Mouse (Mus musculus) CH12.LX (cell line): Measurements from ENCODE around the gene Pdk1. TPM values are rescaled to one million over a fixed set of nuclear protein-coding genes. Genes with fewer than 3 reads are reported as not detected.
A peak's percentile ranks its signal among the peaks of the same experiment; 100 is the strongest.

Experiments used
- DNase-seq: peaks from one replicate; pipeline ENCODE4 v3.0.0-alpha.2; 2013; ENCODE audit errors: extremely low read depth
- H3K27ac ChIP-seq: 2 replicates; pipeline ENCODE4 v1.5.1; 2012; ENCODE audit warnings: low read depth, mild to moderate bottlenecking, control low read depth, moderate library complexity; ENCODE audit not compliant: insufficient read depth
- H3K27me3 ChIP-seq: replicated peaks from 2 replicates; pipeline ENCODE3; 2012; ENCODE audit warnings: inconsistent platforms
- H3K36me3 ChIP-seq, 2 experiments: replicated peaks in 1 of 2; 2 replicates each; pipeline versions ENCODE3 to v1.6.1; 2012; ENCODE audit warnings: inconsistent platforms in 1 of 2, low read length in 1 of 2, mild to moderate bottlenecking in 1 of 2, mixed read lengths in 1 of 2, moderate library complexity in 1 of 2; ENCODE audit not compliant: control insufficient read depth in 1 of 2, insufficient read depth in 1 of 2
- H3K4me1 ChIP-seq, 2 experiments: 2 replicates each; pipeline ENCODE4 v1.6.1; 2012; ENCODE audit warnings: inconsistent platforms in 1 of 2, moderate library complexity in 1 of 2; ENCODE audit not compliant: insufficient read depth in 2 of 2, control insufficient read depth in 1 of 2
- H3K4me2 ChIP-seq: 2 replicates; pipeline ENCODE4 v1.6.1; 2012; ENCODE audit warnings: low read depth, mild to moderate bottlenecking, control low read depth; ENCODE audit not compliant: poor library complexity, insufficient read depth, severe bottlenecking
- H3K4me3 ChIP-seq, 3 experiments: fragments of 150-350 bp in 1 of 3; sonication (generic) in 1 of 3; replicated peaks in 1 of 3; 2 replicates each; pipeline versions ENCODE3 to v1.5.1; 2011 to 2012; ENCODE audit warnings: low read depth in 2 of 3, low read length in 2 of 3, mild to moderate bottlenecking in 2 of 3, moderate library complexity in 2 of 3, control low read depth in 1 of 3, improper control_type of control experiment in 1 of 3, inconsistent platforms in 1 of 3, mixed read lengths in 1 of 3; ENCODE audit not compliant: poor library complexity in 1 of 3
- H3K79me2 ChIP-seq: replicated peaks from 2 replicates; pipeline ENCODE4 v1.6.1; 2012; ENCODE audit warnings: mild to moderate bottlenecking, moderate library complexity; ENCODE audit not compliant: control insufficient read depth, poor library complexity, insufficient read depth, severe bottlenecking; ENCODE audit errors: extremely low read depth
- H3K9ac ChIP-seq: 2 replicates; pipeline ENCODE4 v1.6.1; 2012; ENCODE audit warnings: low read depth, mild to moderate bottlenecking, control low read depth, moderate library complexity; ENCODE audit not compliant: insufficient read depth
- H3K9me3 ChIP-seq: replicated peaks from 2 replicates; pipeline ENCODE3; 2012; ENCODE audit warnings: low read length, inconsistent platforms, mixed read lengths
- BHLHE40 ChIP-seq: IDR thresholded peaks from 2 replicates; pipeline ENCODE4 v1.6.1; 2011; ENCODE audit warnings: mild to moderate bottlenecking, low read depth, low read length, improper control_type of control experiment
- CTCF ChIP-seq, 2 experiments: IDR thresholded peaks in 1 of 2; conservative IDR thresholded peaks in 1 of 2; 2 replicates each; pipeline ENCODE4 v1.5.1; 2011 to 2012; ENCODE audit warnings: low read depth in 2 of 2, low read length in 2 of 2, improper control_type of control experiment in 1 of 2, inconsistent platforms in 1 of 2, mild to moderate bottlenecking in 1 of 2, moderate library complexity in 1 of 2
- E2F4 ChIP-seq: IDR thresholded peaks from 2 replicates; pipeline ENCODE4 v1.6.1; 2011; ENCODE audit warnings: low read depth, low read length, improper control_type of control experiment; ENCODE audit not compliant: insufficient replicate concordance
- ELF1 ChIP-seq: IDR thresholded peaks from 2 replicates; pipeline ENCODE4 v1.6.1; 2014; ENCODE audit warnings: low read depth, mild to moderate bottlenecking, inconsistent platforms, low read length, improper control_type of control experiment
- EP300 ChIP-seq: IDR thresholded peaks from 2 replicates; pipeline ENCODE4 v1.6.1; 2011; ENCODE audit warnings: low read length, improper control_type of control experiment
- ETS1 ChIP-seq: conservative IDR thresholded peaks from 2 replicates; pipeline ENCODE4 v1.6.1; 2012; ENCODE audit warnings: low read depth, mild to moderate bottlenecking, inconsistent platforms, low read length, improper control_type of control experiment, moderate library complexity
- IRF4 ChIP-seq: IDR thresholded peaks from 2 replicates; pipeline ENCODE4 v1.6.1; 2014; ENCODE audit warnings: low read depth, mild to moderate bottlenecking, inconsistent platforms, low read length, improper control_type of control experiment
- JUND ChIP-seq: conservative IDR thresholded peaks from 2 replicates; pipeline ENCODE4 v1.6.1; 2011; ENCODE audit warnings: low read depth, low read length, improper control_type of control experiment
- MAX ChIP-seq: IDR thresholded peaks from 2 replicates; pipeline ENCODE4 v1.6.1; 2011; ENCODE audit warnings: low read length, improper control_type of control experiment
- MAZ ChIP-seq: IDR thresholded peaks from 2 replicates; pipeline ENCODE4 v1.6.1; 2012; ENCODE audit warnings: low read depth, mild to moderate bottlenecking, inconsistent platforms, low read length, improper control_type of control experiment, moderate library complexity
- MXI1 ChIP-seq: IDR thresholded peaks from 2 replicates; pipeline ENCODE4 v1.6.1; 2011; ENCODE audit warnings: mild to moderate bottlenecking, low read depth, low read length, improper control_type of control experiment
- MYC ChIP-seq: IDR thresholded peaks from 2 replicates; pipeline ENCODE4 v1.6.1; 2011; ENCODE audit warnings: low read depth, mild to moderate bottlenecking, improper control_type of control experiment, low read length
- PAX5 ChIP-seq: IDR thresholded peaks from 2 replicates; pipeline ENCODE4 v1.6.1; 2012; ENCODE audit warnings: low read length, inconsistent platforms, mixed read lengths
- RAD21 ChIP-seq: IDR thresholded peaks from 2 replicates; pipeline ENCODE4 v1.6.1; 2011; ENCODE audit warnings: low read depth, mild to moderate bottlenecking, low read length, improper control_type of control experiment, moderate library complexity
- SMC3 ChIP-seq: IDR thresholded peaks from 2 replicates; pipeline ENCODE4 v1.6.1; 2011; ENCODE audit warnings: low read depth, low read length, improper control_type of control experiment
- TCF12 ChIP-seq: IDR thresholded peaks from 2 replicates; pipeline ENCODE4 v1.6.1; 2014; ENCODE audit warnings: low read depth, mild to moderate bottlenecking, inconsistent platforms, low read length, improper control_type of control experiment
- UBTF ChIP-seq: IDR thresholded peaks from 2 replicates; pipeline ENCODE4 v1.6.1; 2012; ENCODE audit warnings: low read depth, mild to moderate bottlenecking, inconsistent platforms, low read length, improper control_type of control experiment, moderate library complexity
- USF1 ChIP-seq: IDR thresholded peaks from 2 replicates; pipeline ENCODE4 v1.6.1; 2014; ENCODE audit warnings: low read depth, mild to moderate bottlenecking, inconsistent platforms, low read length, improper control_type of control experiment
- USF2 ChIP-seq: conservative IDR thresholded peaks from 2 replicates; pipeline ENCODE4 v1.6.1; 2011; ENCODE audit warnings: low read depth, low read length, improper control_type of control experiment
- ZNF384 ChIP-seq: IDR thresholded peaks from 2 replicates; pipeline ENCODE4 v1.6.1; 2012; ENCODE audit warnings: low read depth, low read length, improper control_type of control experiment, inconsistent platforms
- dilution Hi-C: fragments of 300-500 bp; cut with MboI; formaldehyde crosslinking; loops from 2 replicates; pipeline ENCODE4 v1.14.3; 2020; ENCODE audit warnings: low sequenced_read_pairs; ENCODE audit not compliant: extremely low pct_unique_long_range_greater_than_20kb, extremely low pct_ligation_motif_present
- in situ Hi-C: fragments of 300-500 bp; cut with MboI; formaldehyde crosslinking; loops from 3 replicates; pipeline ENCODE4 v1.14.3; 2019; ENCODE audit warnings: low sequenced_read_pairs, low pct_ligation_motif_present, low pct_unique_long_range_greater_than_20kb, mixed read lengths
- polyA plus RNA-seq: library from polyadenylated mRNA; unstranded; fragments of >175 nt; gene quantifications from 2 replicates; pipeline ENCODE4 v1.2.1, GENCODE M21; 2012; ENCODE audit warnings: low read depth; ENCODE audit not compliant: insufficient read length
- total RNA-seq, 2 experiments: library from RNA; depleted of rRNA; stranded (reverse); fragments of 300-350 nt in 1 of 2; fragments of >200 nt in 1 of 2; gene quantifications; 2 replicates each; pipeline ENCODE4 v1.2.3; 2012 to 2014

Pdk1 gene
- total and polyA plus RNA-seq, 3 experiments, result 35.9 to 78.5 (median 59.9) TPM

- H3K4me3 ChIP-seq, result no peak overlapping the region
- DNase-seq, result no peak
- in situ Hi-C loops, result no loop called here
- peaks cover 0 to 13% of the 10 kb centered on the region in 2 experiments; a peak in 2 of 4 replicates for H3K4me1 ChIP-seq
- peak overlapping the region; percentile 97; the same call in 1 of the 2 replicates for H3K4me2 ChIP-seq
- no peak overlapping the region for H3K27ac ChIP-seq
- TF ChIP-seq ZNF384 (no peak), E2F4 (no peak), UBTF (no peak), ELF1 (no peak), PAX5 (no peak), CTCF (conservative IDR thresholded peaks at IDR 0.05 in 1 of 2, IDR thresholded peaks at IDR 0.05 in 1 of 2; ENCODE audit: low read depth in 2 of 2, low read length in 2 of 2) (no peak), USF2 (no peak), TCF12 (no peak), JUND (no peak), MAZ (no peak), IRF4 (no peak), ETS1 (no peak), USF1 (no peak)
- TF ChIP-seq, all 38 proteins: peak for 0
- dilution Hi-C loops, result no loop called here
- H3K9me3 ChIP-seq, result peaks cover 6% of the 10 kb centered on the region
- peaks cover 0 to 8% of the 10 kb centered on the region in 2 experiments for H3K36me3 ChIP-seq
- no peaks in the 10 kb centered on the region for H3K79me2 ChIP-seq
- no peaks in the 10 kb centered on the region for H3K27me3 ChIP-seq
- no peak overlapping the region for H3K9ac ChIP-seq
Measured at GRCm38 (mm10) chr2:71872141-71872540, 883 bp upstream of the Pdk1 start.

DNA sequence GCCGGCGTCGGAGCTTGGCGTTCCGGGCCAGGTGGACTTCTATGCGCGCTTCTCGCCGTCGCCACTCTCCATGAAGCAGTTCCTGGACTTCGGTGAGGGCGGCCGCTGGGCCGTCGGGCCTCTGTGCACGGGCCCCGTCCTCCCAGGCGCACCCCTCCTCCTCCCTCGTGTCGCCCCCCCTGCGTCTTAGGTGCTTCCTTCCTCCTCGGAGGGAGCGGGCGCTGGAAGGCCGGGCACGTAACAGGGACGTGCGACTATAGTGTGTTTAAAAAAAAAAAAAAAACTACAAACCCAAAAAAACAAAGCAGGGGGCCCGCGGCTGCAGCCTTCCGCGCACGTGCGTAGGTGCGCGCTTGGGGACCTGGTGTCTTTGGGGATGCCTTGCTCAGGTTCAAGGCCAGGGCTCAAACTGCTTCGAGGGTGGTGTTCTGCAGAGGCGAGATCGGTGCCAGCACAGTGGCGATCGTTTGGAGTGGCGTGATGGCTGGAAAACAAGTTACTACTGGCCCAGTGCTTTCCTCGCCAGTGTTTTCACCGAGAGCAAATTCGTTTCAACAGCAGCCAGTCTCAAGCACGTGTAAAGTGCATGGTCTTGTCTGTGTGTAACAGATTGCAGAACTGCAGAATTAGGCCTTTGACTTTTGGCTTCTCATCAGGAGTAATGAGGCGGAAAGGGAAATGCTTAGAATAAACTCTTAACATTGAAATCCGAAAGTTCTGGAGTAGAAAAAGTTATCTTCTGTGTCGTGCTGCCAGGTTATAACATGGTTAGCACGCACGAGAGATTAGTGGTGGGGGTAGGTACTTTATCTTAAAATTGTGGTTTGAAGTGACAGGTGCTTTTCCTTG lies 674 bp downstream of the Pdk1 start:
- H3K4me3 ChIP-seq, result peak overlapping the region; percentile 70 to 86 (median 79)
- peak; percentile 81 for TF ChIP-seq ZNF384
- peak; percentile 74 for TF ChIP-seq MYC
- peak; percentile 82 for TF ChIP-seq MXI1
- 0 out of 2 replicates have a peak, but pooled peaks have one; percentile 21 for TF ChIP-seq EP300
- TF ChIP-seq UBTF, result peak; percentile 12; the same call in 1 of the 2 replicates
- no peak for TF ChIP-seq PAX5
- TF ChIP-seq MAX, result peak; percentile 70; the same call in 1 of the 2 replicates
- no peak for TF ChIP-seq RAD21
- no peak for TF ChIP-seq E2F4
- TF ChIP-seq TCF12, result peak; percentile 22; the same call in 1 of the 2 replicates
- TF ChIP-seq SMC3, result no peak
- peak; percentile 86 for TF ChIP-seq BHLHE40
- TF ChIP-seq MAZ, result 0 out of 2 replicates have a peak, but pooled peaks have one; percentile 41
- no peaks in the 10 kb centered on the region for H3K27me3 ChIP-seq
- peak; percentile 19 for DNase-seq
- dilution Hi-C loops, result no loop called here
- H3K9me3 ChIP-seq, result peaks cover 6% of the 10 kb centered on the region
- H3K27ac ChIP-seq, result peak overlapping the region; percentile 35; the same call in 1 of the 2 replicates
- peak overlapping the region; percentile 35 for H3K4me2 ChIP-seq
- H3K4me1 ChIP-seq, result peaks cover 0 to 10% of the 10 kb centered on the region in 2 experiments; a peak in 2 of 4 replicates
- peaks cover 0 to 17% of the 10 kb centered on the region in 2 experiments for H3K36me3 ChIP-seq
- in situ Hi-C loops, result no loop called here
- H3K9ac ChIP-seq, result peak overlapping the region; percentile 70
- no peaks in the 10 kb centered on the region for H3K79me2 ChIP-seq
